Mouse (Mus musculus) spleen, postnatal 36 days (tissue): ENCODE data around the gene Olfr1274-ps.
"Not testable (repeated sequence)": the region's sequence is repeated elsewhere in the genome, so short reads cannot be mapped to it uniquely, and the experiment has no call there.

Experiments used
- DNase-seq, 2 experiments: peaks; one replicate each; pipeline ENCODE4 v3.0.0; 2022; ENCODE audit warnings: low spot score in 2 of 2, mixed read lengths in 1 of 2

Gene Olfr1274-ps

GRCm38 (mm10) chr2:90398633-90399107, at the start of gene Olfr1274-ps:
TSS of gene Olfr1274-ps (plus strand) at chr2:90398683.
- DNase-seq = not testable (repeated sequence)

GRCm38 (mm10) chr2:90351047-90351446, 47.4 kb upstream of the Olfr1274-ps start:
- not testable (repeated sequence) for DNase-seq

GRCm38 (mm10) chr2:90351540-90351939, 46.9 kb upstream of the Olfr1274-ps start:
- not testable (repeated sequence) for DNase-seq

- DNase-seq = not testable (repeated sequence)
Measured at GRCm38 (mm10) chr2:90359229-90359628, 39.3 kb upstream of the Olfr1274-ps start.

GRCm38 (mm10) chr2:90360199-90360598, 38.3 kb upstream of the Olfr1274-ps start:
- not testable (repeated sequence) for DNase-seq

- DNase-seq = not testable (repeated sequence)
Measured at GRCm38 (mm10) chr2:90414110-90414821, 15.8 kb downstream of the Olfr1274-ps start.

- not testable (repeated sequence) for DNase-seq
Measured at GRCm38 (mm10) chr2:90422282-90422681, 23.8 kb downstream of the Olfr1274-ps start.

GRCm38 (mm10) chr2:90424937-90425336, 26.5 kb downstream of the Olfr1274-ps start:
- DNase-seq = not testable (repeated sequence)

GRCm38 (mm10) chr2:90428988-90429717, 30.7 kb downstream of the Olfr1274-ps start:
- DNase-seq = not testable (repeated sequence)

GRCm38 (mm10) chr2:90429782-90430181, 31.3 kb downstream of the Olfr1274-ps start:
- DNase-seq = not testable (repeated sequence)

- DNase-seq = not testable (repeated sequence)
Measured at GRCm38 (mm10) chr2:90437453-90437852, 39.0 kb downstream of the Olfr1274-ps start.

GRCm38 (mm10) chr2:90440169-90440568, 41.7 kb downstream of the Olfr1274-ps start:
- not testable (repeated sequence) for DNase-seq

GRCm38 (mm10) chr2:90441811-90442210, 43.3 kb downstream of the Olfr1274-ps start:
- DNase-seq = not testable (repeated sequence)

- DNase-seq = no peak
Measured at GRCm38 (mm10) chr2:90443811-90444210, 45.3 kb downstream of the Olfr1274-ps start.

GRCm38 (mm10) chr2:90448967-90449740, 50.7 kb downstream of the Olfr1274-ps start:
- no peak for DNase-seq

- DNase-seq = no peak
Measured at GRCm38 (mm10) chr2:90452380-90452779, 53.9 kb downstream of the Olfr1274-ps start.
